In genomic region chr3:96332631-96333395, GRCm38 (mm10) we compare ENCODE assay signal across 9 mouse cellular contexts. TPM values are rescaled to one million over a fixed set of nuclear protein-coding genes. Genes with fewer than 3 reads are reported as not detected.
DNase-seq lines count a peak whose midpoint lies in the region; ATAC-seq and TF ChIP-seq lines count a peak whose summit lies in the region.
"Had no signal": no experiment of that assay in that cellular context is flagged by ENCODE, and none has a peak within 500 bp of the region (broad histone marks: within the 10 kb centered on the region; RNA-seq: fewer than 3 reads in every experiment).

No protein-coding gene starts in this region.

- intact Hi-C loops in gastrocnemius, adult 2 months (cut with DNase I), result no loop called here
- intact Hi-C loops in gastrocnemius, postnatal 36 days (cut with DNase I), result no loop called here
- intact Hi-C loops in left cerebral cortex, adult 2 months (cut with DNase I), result loop anchor here (10.0 kb wide), 1 partner anchor 62 kb away; no protein-coding TSS in a partner anchor

- ATAC-seq in liver, embryonic 12.5 days, result peak; percentile 66

- H3K27me3 ChIP-seq in liver, embryonic 12.5 days (replicated peaks), result peaks cover 95% of the 10 kb centered on the region

- peak overlapping the region; percentile 5; the same call in 1 of the 2 replicates for H3K9ac ChIP-seq in liver, embryonic 12.5 days

- no peaks in the 10 kb centered on the region for H3K4me1 ChIP-seq in brown adipose tissue, adult 24 weeks (ENCODE audit: control insufficient read depth, insufficient read depth, insufficient read length, low read length)
- peaks cover 36% of the 10 kb centered on the region for H3K4me1 ChIP-seq in liver, embryonic 12.5 days

- 2% methylated on average over 27 of the region's 27 CpGs for WGBS in liver, embryonic 12.5 days (ENCODE audit: insufficient replicate concordance)

- H3K27ac ChIP-seq in gastrocnemius, adult 2 months, result no peak overlapping the region
- H3K27ac ChIP-seq in brown adipose tissue, adult 24 weeks (replicated peaks; ENCODE audit: low read depth, low read length), result no peak overlapping the region
- H3K27ac ChIP-seq in liver, embryonic 12.5 days, result no peak overlapping the region
- H3K27ac ChIP-seq in left cerebral cortex, adult 2 months, result no peak overlapping the region
- H3K27ac ChIP-seq: kidney, postnatal 0 days had no signal

- H3K4me2 ChIP-seq in liver, embryonic 12.5 days, result peak overlapping the region; percentile 84

- DNase-seq in gastrocnemius, adult 2 months, result no peak
- DNase-seq in gastrocnemius, postnatal 36 days, result no peak
- peak; percentile 74 to 75 for DNase-seq in B cell, adult 2 months
- no peak for DNase-seq in right cerebral cortex, adult 18-20 months
- DNase-seq in left cerebral cortex, adult 2 months (ENCODE audit: extremely low spot score in 1 of 2, low spot score in 2 of 2), result no peak
- DNase-seq in adrenal gland, postnatal 36 days, result no peak

- H3K4me3 ChIP-seq in gastrocnemius, adult 2 months, result peak overlapping the region; percentile 61; the same call in 1 of the 2 replicates
- H3K4me3 ChIP-seq in brown adipose tissue, adult 24 weeks (ENCODE audit: insufficient read depth, low read depth, low read length), result 0 out of 2 replicates have a peak overlapping the region, but pooled peaks have one; percentile 22
- peak overlapping the region; percentile 54 for H3K4me3 ChIP-seq in liver, embryonic 12.5 days
- H3K4me3 ChIP-seq in left cerebral cortex, adult 2 months, result no peak overlapping the region

- H3K36me3 ChIP-seq in liver, embryonic 12.5 days, result no peaks in the 10 kb centered on the region

- H3K9me3 ChIP-seq in liver, embryonic 12.5 days (replicated peaks), result no peaks in the 10 kb centered on the region

- no peak for TF ChIP-seq CTCF in gastrocnemius, adult 2 months (IDR thresholded peaks at IDR 0.05)
- no peak for TF ChIP-seq CTCF in left cerebral cortex, adult 2 months (IDR thresholded peaks at IDR 0.05)

RNA-seq across cellular contexts. Expression of gene Fcgr1, which starts 39.0 kb away (rescaled TPM):
- total RNA-seq in gastrocnemius, adult 2 months (2021), result under 1 TPM in 1 of 2 experiments, not detected in 1; 0.20 TPM
- total RNA-seq in gastrocnemius, postnatal 36 days (2021), result under 1 TPM; 0.10 to 0.30 TPM
- 1.3 and 2.1 TPM in 2 replicates for polyA plus RNA-seq in brown adipose tissue, adult 24 weeks (2012; ENCODE audit: insufficient read depth, insufficient read length, missing spikeins)
- polyA plus RNA-seq in liver, embryonic 12.5 days (2016; fragmentation: Nextera tagmentation; extraction: Ambion mirVana), result 2.4 and 2.7 TPM in 2 replicates
- 1 to 10 TPM; 2.0 to 2.7 TPM for total RNA-seq in left cerebral cortex, adult 2 months (2021)
- 1 to 10 TPM; 1.7 to 1.9 TPM for total RNA-seq in adrenal gland, postnatal 36 days (2021)

Comparison
In these comparisons a context has a peak if more than half of its experiments do, and no peak if none do; other contexts are left out.
1. DNase-seq: peak in B cell, adult 2 months (2 of 2); none in gastrocnemius, adult 2 months (single experiment), gastrocnemius, postnatal 36 days (0 of 2), right cerebral cortex, adult 18-20 months (single experiment), left cerebral cortex, adult 2 months (0 of 2) and adrenal gland, postnatal 36 days (0 of 2).